Mouse (Mus musculus): ENCODE measurements at regions not wholly inside any gene's neighbourhood (a gene's known extent, or its start where the extent isn't known, plus 50 kb on each side); places are given as distances from the start of the nearest gene placed in this dataset.

DNA sequence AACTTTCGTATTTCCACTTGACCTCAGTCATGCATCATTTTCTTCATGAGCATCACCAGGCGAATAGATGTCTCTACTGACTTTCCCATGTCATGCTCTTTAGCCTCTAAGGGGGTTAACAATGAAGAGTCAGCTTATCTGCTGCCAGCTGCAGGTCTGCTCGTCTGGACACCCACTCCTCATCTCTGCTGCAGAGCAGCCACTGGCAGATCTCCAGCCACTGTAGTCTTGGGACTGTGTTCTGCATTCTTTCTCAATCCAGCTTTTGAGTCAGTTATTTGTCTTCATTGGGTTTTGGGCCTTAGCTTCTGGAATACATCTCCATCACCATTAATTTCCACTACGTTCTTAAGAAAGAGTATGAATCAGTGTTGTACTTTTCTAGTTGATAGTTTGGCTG lies 280.0 kb downstream of the Gm5447 start:
- DNase-seq = no peak

DNA sequence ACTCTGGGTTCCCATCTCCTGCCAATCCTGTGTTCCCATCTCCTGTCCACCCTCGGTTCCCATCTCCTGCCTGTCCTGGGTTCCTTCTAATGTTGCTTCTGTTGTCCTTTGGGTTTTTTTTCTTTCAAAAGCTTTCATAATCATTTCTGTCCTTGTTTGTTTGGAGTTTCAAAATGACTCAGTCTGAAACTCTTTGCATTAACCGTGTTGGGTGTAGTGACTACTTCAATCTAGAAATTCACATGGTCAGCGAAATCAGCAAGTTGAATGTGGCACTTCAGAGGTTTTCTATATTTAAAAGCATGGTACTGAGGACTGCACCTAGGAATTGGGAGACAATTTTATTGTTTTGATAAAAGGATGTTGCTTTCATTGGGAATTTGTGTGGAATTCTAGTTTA lies 280.7 kb downstream of the Gm5447 start:
- DNase-seq = no peak

DNA sequence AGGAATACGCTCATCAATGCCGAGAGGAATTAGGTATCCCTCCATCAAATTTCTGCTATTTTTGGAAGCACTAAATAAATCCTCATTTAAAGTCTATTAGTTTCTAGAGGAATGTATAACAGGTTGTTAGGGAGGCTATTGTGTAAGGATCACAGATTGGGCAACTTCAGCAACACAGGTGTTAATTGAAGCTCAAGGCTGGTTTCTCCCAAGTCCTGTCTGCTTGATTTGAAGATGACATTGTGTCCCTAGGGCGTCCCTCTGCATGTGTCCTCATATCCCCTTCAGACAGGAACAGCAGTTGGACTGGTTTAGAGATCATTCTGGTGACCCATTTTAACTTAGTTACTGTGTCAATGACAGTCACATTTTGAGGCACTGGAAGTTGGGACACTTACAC lies 281.5 kb downstream of the Gm5447 start:
- DNase-seq = no peak

DNA sequence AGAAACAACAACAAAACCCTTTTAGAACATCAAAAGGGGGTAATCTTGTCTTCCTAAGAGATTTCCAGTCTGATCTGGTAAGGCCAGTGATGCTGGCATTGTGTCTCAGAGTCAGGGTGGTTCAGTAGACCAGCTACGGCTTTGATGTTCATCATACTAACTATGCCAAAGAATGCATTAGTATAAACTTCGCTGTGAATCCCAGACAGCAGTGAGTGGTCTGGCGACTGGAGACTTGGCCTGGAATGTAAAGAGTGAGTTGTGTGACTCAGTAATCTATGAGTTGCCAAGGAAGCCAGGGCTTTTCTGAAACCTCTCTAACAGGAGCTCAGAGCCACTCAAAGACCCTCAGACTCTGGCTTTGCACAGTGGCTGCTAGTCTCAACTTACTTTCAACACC lies 288.1 kb upstream of the Foxq1 start:
- no peak for DNase-seq

DNA sequence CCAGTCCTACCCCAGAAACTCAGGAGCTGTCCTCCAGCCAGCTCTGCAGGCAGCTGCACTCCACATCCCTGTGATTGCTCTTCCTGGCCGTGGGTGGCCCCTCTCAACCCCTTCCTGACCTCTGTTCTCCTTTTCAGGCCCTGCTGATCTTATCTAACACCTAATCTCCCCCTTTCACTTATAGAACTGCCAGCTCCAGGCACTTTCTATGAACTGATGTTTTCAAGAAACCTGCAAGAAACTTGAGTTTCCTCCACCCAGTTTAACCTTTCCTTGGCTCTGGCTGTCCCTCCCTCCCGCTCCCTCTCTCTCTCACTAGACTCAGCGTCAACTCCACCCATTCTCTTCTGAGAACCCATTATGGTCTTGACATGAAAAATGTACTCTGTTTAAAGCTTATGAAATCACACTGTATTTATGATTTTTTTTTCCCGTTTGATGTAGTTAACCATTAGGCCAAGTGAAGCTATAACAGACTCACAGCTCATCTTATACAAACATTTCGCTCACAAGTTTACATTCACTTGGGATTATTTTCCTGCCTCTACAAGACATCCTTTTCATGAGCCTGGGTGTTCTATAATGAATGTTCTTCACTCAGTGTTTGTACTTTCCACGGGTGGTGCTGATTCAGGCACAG lies 279.8 kb upstream of the Foxq1 start:
- DNase-seq = no peak

DNA sequence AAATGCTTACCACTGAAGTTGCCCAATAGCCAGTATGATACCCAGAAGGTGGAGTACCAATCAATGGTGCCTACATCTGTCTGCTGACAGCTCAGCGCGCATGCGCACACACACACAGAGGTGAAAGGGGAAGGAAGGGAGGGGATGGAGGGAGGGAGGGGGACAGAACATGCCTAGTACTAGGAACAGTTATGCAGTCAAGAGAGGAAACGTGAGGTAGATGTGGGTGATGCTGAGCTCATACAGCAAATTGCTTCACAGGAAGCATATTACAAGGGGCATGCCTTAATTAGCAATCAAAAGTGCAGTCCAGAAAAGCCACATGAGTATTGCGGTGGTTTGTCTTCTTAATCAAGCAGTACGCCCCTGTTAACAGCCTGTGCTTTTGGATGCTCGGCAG lies 265.3 kb upstream of the Foxq1 start:
- DNase-seq = no peak

DNA sequence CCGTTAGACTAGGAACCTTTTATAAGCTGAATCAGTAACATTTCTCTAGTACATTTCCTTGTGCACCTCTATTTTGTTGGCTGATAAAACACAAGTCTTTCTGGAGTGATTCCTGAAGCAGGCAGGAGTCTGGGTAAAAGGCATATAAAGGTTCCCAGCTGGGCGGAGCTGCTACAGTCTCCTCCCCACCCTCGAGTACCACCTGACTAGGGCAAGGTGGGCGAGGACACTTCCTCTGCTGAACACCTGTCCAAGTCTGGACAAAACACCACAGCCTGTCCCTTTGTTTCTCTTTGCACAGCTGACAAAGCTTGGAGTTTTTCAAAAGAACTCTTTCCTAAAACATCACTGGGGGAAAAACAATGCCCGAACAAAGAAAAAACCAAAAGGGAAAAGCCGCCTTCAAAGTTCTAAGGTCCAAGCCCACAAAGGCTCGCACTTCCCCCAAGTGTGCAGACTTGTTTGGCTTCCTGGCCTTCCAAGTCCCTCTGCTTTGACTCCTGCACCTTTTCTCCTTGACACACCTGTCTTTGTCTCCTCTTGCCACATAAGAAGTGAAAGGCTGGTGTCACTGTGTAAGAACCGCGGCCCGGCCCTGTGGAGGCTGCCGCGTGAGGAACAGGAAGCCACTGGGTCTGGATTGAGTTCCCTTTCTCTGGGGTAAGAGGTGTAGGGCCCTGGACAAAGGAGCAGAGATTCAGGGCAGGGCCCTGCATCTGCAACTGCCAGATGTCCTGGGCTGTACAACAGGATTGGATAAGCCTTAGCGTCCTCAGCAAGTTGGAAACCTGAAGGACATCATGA lies 263.1 kb upstream of the Foxq1 start:
- no peak for DNase-seq

DNA sequence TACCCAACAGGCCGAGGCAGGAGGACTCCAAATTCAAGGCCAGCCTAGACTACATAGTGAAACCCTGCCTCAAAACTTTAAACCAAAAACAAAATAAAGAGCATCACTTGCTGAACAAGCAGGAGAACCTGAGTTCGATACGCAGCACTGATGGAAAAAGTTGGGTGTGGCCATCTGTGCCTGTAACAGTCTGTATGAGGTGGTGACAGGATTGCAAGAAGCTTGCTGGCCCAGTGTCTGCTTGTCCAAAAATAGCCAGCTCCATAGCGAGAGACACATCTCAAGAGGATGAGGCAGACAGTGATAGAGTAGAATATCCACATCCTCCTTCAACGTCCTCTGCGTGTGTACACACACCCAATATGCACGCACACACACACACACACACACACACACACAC lies 261.9 kb upstream of the Foxq1 start:
- DNase-seq = no peak

DNA sequence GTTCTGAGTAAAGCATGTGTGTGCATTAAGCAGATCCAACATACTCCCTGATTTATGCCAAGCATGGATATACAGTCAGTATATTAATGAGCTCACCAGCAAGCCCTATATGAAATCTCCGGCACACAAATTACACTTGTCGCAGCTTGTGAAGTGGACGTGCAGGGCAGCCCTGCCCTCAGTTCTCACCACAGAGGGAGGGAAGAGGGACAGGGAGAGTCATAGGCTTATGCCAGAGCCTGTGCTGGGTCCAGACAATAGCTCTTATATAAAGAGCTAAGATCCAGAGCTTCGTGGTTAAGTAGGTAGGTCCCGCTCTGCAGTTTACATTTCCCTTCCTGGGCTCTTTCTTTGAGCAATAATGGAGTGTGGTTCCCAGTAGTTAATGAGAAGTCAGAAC lies 252.7 kb upstream of the Foxq1 start:
- no peak for DNase-seq

DNA sequence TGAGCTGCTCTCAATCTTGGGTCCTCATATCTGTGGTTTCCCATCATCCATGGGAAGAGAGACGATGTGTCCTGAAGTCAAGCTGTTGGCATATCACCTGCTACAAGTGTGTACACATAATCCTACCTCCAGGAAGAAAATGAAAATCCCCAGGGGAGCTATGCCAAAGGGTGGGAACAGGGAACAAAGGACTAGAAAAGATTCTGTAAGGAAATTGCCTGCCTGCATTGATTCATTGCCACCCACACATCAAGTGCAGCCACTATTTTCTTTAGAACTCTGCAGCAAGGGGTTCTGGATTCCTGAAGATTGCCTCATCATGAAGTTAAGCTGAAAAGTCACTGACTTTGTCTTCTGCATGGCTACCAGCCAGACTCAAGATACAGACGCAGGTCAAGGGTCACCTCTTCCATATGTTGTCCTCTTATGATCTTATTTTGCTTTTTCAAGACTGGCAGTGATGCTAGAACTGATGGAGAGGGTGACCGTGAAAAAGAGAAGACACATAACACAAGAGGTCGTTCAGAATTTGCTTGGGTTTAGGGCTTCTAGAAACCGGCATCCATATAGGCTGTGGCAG lies 251.6 kb upstream of the Foxq1 start:
- DNase-seq = no peak

DNA sequence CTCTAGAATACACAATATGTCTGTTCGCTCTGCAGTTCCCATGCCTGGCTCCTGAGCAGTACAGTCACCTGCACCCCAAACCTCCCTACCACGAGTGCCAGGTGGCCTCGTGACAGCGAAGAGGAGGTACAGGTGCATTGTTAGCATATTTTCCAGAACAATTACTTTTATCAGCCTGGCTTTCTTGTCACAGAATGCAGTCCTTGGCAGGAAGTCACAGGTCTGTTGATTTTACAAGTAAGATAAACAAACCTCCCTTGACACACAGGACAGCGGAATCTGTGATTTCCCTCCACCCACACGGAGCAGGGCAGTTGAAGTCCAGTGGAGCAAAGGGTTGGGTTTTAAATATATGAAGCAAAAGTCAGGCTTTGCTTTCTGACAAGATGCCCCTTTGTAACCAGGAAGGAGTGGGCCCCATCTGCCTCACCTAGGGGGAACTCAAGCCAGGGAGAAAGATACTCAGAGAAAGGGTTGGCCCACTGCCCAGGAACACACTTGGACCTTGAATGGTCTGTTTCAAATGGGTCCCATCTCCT lies 246.8 kb upstream of the Foxq1 start:
- no peak for DNase-seq

DNA sequence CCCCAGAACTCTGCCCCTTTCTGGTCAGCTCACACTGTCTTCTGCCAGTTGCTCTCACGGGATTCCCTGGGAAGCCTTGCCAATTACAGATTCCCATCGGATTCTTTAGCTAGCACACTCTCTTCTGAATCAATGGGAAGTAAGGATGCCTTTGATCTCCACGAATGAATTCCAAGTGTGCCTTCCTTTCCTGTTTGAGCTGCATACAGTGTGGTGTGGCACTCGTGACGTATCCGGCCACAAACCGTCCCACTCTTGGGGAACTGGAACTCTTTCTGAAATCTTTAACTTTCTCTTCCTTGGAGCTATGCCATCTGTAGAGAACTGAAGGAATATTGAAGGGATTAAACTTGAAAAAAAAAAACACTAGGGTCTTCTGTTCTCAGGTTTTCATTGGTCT lies 243.2 kb upstream of the Foxq1 start:
- no peak for DNase-seq

DNA sequence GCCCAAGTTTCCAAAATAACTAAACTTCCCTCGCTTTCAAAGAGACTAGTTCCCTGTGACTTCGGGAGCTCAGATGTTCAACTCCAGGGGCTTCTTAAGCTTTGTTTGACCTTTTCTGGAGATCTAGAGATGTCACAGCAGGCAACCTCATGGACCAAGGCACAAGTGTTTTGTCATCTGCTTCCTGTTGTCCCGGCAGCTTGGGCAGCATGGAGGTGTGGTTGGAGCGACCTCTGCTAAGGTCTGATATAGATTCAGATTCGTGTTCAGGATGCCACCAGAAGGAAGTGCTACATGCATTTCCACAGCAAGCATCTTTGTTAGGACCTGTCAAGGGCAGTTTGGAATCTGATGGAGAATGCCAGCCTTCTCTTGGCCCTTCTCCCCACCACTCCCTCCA lies 242.1 kb upstream of the Foxq1 start:
- DNase-seq = no peak

DNA sequence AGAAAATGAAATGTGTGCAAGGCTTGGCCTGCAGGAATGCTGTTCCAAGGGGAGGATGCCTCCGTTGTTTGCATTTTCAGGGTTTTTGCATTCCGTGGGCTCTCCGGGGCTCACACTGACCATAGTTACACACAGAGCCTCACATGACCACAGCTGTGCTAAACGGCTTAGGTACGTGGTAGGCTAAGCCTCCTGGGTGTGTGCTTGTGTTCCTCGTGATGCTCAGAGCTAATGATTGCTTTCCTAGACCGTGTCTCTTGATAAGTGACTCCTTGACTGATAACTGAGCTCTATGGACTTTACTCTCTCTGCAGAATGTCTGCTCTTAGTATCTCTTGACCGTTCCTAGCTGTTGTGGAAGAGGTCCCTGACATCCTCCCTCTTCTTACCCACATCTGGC lies 238.9 kb upstream of the Foxq1 start:
- no peak for DNase-seq

DNA sequence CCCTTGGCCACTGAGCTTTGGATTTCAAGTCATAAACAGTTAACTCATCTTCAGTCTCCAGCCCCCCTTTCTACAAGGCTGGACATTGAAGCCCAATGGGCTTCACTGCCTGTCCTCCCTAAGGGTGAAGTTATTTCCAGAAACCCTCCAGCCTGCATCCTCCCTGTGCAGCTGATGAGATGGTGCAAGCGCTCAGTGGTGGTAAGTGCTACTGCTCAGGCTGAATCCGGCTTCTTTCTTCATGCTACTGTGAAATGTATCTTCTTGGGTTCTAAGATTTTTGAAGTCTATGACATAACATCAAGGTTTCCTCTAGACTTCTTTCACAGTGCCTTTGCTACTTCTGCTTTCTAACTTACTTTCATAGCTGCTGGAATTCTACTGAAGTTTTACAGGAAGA lies 237.9 kb upstream of the Foxq1 start:
- DNase-seq = no peak

DNA sequence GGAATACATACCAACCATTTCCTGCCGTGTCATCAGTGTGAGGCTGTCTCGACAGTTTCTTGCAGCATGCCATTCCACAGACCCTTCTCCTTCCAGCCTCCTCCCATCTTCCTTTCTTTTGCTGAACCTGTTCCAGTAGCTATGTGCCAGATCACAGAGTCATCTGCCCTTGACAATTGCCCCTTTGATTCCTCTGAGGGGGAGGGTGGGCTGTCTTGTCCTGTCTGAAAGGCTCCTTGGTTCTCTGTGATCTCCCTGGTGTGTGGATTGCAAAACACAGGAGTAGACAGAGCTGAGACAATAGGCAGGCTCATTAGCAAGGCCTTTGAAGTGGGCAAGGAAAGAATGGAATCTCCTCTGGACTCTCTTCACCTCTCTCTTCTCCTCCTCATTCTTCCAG lies 234.5 kb upstream of the Foxq1 start:
- no peak for DNase-seq

DNA sequence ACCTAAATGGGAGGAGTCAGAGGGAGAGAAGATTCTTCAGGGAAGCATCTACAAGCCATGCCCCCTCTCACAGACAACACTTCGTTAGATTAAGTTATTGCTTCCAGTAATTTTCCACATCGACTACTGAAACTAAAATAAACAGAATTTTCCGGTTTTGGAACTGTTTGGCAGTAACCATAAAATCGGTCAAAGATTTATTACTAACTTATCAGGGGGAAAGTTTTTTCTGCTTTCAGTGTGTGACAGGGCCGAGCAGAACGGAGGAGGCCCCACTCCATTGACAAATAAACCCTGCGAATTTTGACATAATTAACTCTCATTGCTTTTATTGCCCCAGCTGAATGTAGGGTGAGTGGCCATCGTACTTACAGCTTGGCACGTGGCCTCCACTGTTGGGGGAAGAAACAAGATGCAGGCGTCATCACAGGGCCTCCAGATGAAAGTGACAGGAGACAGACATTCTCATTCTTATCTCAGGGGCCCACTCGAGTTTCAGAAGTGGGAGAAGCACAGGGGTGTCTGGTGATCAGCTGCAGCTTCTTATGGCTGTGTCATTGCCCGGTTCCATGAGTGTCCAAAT lies 229.6 kb upstream of the Foxq1 start:
- no peak for DNase-seq

DNA sequence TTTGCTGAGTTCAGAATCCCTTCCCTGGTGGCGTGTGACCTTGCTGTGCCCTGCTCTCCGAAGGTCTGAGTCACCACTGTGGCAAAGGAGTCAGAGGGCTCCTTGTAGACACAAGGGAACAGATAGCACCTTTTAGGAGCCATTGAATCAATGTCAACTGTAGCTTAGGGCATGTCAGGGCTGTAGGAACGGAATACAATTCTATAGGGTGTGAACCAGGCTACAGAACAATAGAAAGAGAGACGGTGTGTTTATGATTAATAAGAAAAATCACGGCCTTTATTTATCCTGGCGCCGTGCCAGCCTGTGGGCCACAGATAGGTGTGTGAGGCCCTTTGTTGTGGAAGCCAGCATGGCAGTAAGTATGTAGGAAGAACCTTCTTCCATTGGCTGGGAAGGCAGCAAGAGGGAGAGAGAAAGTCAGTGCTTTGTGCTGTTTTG lies 228.4 kb upstream of the Foxq1 start:
- DNase-seq = no peak

DNA sequence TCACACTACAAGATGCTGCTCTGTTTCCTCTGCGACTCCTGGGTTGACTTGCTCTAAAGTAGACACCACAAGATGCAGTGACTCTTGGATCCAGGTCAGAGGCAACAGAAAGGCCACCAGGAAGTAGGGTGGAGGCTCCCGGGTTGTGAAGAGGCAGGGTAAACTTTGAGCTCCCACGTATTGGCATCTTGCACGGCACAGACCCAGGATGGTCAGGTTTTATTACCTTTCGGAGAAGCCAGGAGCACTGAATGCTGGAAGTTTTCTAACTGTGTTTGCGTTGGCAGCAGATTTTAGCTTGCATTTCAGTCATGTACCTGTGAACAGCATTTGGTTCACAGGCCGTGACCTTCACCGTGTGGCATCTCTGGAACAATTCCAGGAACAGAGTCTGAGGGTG lies 227.2 kb upstream of the Foxq1 start:
- DNase-seq = no peak

DNA sequence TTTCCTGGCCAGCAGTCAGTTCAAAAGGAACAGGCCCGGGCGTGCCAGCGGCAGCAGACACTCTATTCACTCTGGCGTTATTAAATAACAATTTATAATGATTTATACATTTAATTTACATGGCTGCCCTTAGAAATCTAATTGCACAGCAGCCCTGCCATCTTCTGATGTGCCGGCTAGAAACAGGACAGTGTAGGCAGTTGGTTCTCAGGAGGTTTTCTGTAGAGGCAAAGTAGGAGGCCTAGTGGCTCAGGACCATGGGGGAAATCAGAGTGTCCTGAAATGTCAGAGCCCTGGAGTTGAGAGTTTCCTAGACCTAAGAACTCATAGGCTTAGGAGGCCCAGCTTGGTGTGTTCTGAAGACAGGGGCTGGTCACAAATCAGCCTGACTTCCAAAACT lies 225.2 kb upstream of the Foxq1 start:
- no peak for DNase-seq

DNA sequence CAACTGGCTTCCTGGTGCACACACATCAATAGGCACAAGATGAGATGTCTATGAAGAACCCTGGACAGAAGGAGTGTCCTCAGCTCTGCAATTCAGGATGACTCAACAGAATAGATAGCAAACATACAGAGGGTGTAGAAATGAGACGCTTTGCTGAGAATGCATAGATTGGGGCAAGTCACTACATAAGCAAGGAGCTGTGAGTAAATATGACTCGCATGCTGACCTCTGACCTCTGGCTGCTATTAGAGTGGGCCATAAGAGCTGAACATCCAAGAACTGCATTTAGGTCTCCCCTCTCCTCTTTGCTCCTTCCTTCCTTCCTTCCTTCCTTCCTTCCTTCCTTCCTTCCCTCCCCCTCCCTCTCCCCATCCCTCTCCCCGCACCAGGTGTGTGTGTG lies 221.0 kb upstream of the Foxq1 start:
- no peak for DNase-seq

DNA sequence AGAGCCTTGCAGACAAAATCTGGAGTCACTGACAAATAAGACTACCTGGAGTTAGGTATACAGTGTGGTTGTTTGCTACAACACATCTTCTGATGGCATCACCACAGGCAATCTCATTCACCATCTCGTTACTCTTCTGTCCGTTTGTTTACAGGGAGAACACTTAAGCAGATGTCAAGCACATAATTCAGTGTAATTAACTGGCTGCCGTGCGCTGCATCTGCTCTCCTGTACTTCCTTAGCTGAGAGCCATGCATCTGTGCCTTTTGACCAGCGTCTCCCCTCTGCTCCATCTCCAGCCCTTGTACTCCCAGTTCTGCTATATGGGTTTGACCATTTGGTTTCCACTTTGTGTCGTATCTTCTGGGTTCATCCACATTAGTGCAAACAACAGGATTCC lies 218.3 kb upstream of the Foxq1 start:
- no peak for DNase-seq

DNA sequence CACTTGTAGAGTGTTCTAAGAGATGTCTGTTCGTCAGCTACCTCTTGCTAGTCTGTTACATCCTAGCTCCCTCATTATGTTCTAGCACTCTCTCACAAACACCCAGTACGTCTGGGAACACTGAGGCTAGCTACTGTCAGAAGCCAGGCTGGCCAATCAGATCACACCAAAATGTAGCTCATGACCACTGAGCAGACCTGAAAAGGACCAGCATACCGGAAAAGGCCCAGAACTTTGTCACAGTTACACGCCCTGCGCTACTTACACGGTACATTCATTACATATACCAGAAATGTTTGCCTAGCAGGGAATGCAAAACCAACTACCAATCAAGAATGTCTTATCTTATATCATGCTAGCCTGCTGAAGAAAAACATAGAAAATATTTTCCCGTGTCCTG lies 216.5 kb upstream of the Foxq1 start:
- no peak for DNase-seq

DNA sequence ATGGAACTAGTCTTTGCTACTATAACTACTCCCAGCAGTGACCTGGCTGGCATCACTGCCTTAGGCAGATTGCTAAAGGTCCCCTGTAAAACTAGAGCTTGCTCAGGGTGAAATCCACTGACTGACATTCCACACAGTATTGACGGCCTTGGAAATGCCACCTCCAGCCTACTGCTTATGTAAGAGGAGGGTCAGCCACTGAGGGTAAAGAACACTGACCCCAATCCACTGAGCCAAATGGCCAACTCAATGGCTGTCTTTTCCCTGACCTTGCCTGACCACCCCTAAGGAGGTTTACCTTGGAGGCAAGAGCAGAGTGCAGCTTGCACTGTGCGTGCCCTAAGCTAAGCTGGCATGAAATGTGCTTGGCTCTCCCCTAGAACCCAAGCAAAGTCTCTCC lies 216.0 kb upstream of the Foxq1 start:
- DNase-seq = no peak
